Mouse (Mus musculus) forelimb bud, embryonic 11.5 days (tissue): ENCODE measurements around the gene Ccdc38.
"Not testable (repeated sequence)": the region's sequence is repeated elsewhere in the genome, so short reads cannot be mapped to it uniquely, and the experiment has no call there.

Experiments
- DNase-seq: peaks from one replicate; pipeline ENCODE4 v3.0.0-alpha.2; 2012; ENCODE audit warnings: low read depth, low spot score

The Ccdc38 gene

GRCm38 (mm10) chr10:93548991-93549390, 8.6 kb downstream of the Ccdc38 start:
- peak; percentile 80 for DNase-seq

- no peak for DNase-seq
Measured at GRCm38 (mm10) chr10:93549821-93550220, 9.4 kb downstream of the Ccdc38 start.

GRCm38 (mm10) chr10:93552596-93552995, 12.2 kb downstream of the Ccdc38 start:
- DNase-seq: no peak

- DNase-seq: not testable (repeated sequence)
Measured at GRCm38 (mm10) chr10:93557971-93558370, 17.5 kb downstream of the Ccdc38 start.

- DNase-seq: no peak
Measured at GRCm38 (mm10) chr10:93559786-93560185, 19.4 kb downstream of the Ccdc38 start.

GRCm38 (mm10) chr10:93564518-93565090, 24.2 kb downstream of the Ccdc38 start:
- DNase-seq: no peak

- no peak for DNase-seq
Measured at GRCm38 (mm10) chr10:93567066-93567465, 26.6 kb downstream of the Ccdc38 start.

GRCm38 (mm10) chr10:93567841-93568566, 27.6 kb downstream of the Ccdc38 start:
- DNase-seq: no peak

GRCm38 (mm10) chr10:93568671-93569070, 28.2 kb downstream of the Ccdc38 start:
- no peak for DNase-seq

- no peak for DNase-seq
Measured at GRCm38 (mm10) chr10:93572209-93572608, 31.8 kb downstream of the Ccdc38 start.

- DNase-seq: no peak
Measured at GRCm38 (mm10) chr10:93574966-93575365, 34.5 kb downstream of the Ccdc38 start.

- no peak for DNase-seq
Measured at GRCm38 (mm10) chr10:93575960-93576359, 35.5 kb downstream of the Ccdc38 start.

- peak; percentile 75 for DNase-seq
Measured at GRCm38 (mm10) chr10:93577271-93577886, 36.9 kb downstream of the Ccdc38 start.

- no peak for DNase-seq
Measured at GRCm38 (mm10) chr10:93588796-93589195, 48.4 kb downstream of the Ccdc38 start.

GRCm38 (mm10) chr10:93589281-93589848, 48.9 kb downstream of the Ccdc38 start, which contains the start of gene Snrpf:
Gene Snrpf (minus strand): TSS chr10:93589706.
- peak; percentile 98 for DNase-seq

- DNase-seq: no peak
Measured at GRCm38 (mm10) chr10:93592456-93592855, 52.0 kb downstream of the Ccdc38 start.

GRCm38 (mm10) chr10:93594022-93594482, 53.6 kb downstream of the Ccdc38 start:
- peak; percentile 73 for DNase-seq

- no peak for DNase-seq
Measured at GRCm38 (mm10) chr10:93595831-93596230, 55.4 kb downstream of the Ccdc38 start.

- no peak for DNase-seq
Measured at GRCm38 (mm10) chr10:93596641-93597040, 56.2 kb downstream of the Ccdc38 start.

GRCm38 (mm10) chr10:93602309-93602708, 61.9 kb downstream of the Ccdc38 start:
- no peak for DNase-seq

- DNase-seq: no peak
Measured at GRCm38 (mm10) chr10:93603256-93603655, 62.8 kb downstream of the Ccdc38 start.

GRCm38 (mm10) chr10:93606326-93606725, 65.9 kb downstream of the Ccdc38 start:
- DNase-seq: no peak
